In the genomic region with DNA sequence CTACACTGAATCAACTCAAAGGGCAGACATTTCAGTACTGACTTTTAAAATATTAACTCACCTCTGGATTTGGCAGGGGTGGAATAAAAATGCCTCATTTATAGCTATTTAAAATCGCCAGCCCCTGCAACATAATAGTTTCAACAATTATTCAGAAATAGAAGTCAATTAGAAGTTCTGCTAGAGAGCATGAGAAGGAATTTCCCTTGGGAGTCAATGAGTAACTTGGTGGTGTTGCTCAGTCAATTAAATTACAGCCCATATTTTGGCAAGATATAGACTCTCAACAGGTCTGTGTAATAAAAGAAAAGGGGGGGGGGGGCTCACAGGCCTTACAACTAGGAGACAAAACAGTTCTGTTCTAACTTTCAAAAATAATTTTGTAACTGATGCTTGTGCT, we compare ENCODE assay signal across 19 mouse cellular contexts.
A peak's percentile ranks its signal among the peaks of the same experiment; 100 is the strongest.
DNase-seq lines count a peak whose midpoint lies in the region; ATAC-seq and TF ChIP-seq lines count a peak whose summit lies in the region.
"Had no signal": no experiment of that assay in that cellular context is flagged by ENCODE, and none has a peak within 500 bp of the region (broad histone marks: within the 10 kb centered on the region; RNA-seq: fewer than 3 reads in every experiment).

No protein-coding gene starts in this region.

- H3K36me3 ChIP-seq in kidney, adult 2 months (ENCODE audit: control insufficient read depth, insufficient read depth, low read length), result no peaks in the 10 kb centered on the region
- no peaks in the 10 kb centered on the region for H3K36me3 ChIP-seq in kidney, postnatal 0 days (ENCODE audit: insufficient read depth, low read length)
- no peaks in the 10 kb centered on the region for H3K36me3 ChIP-seq in limb, embryonic 12.5 days
- no peaks in the 10 kb centered on the region for H3K36me3 ChIP-seq in limb, embryonic 10.5 days
- no peaks in the 10 kb centered on the region for H3K36me3 ChIP-seq in limb, embryonic 13.5 days
- H3K36me3 ChIP-seq: embryonic facial prominence, embryonic 10.5 days; embryonic facial prominence, embryonic 12.5 days; forebrain, embryonic 15.5 days had no signal

- H3K9me3 ChIP-seq in kidney, postnatal 0 days (replicated peaks; ENCODE audit: low read length), result no peaks in the 10 kb centered on the region
- H3K9me3 ChIP-seq in limb, embryonic 12.5 days, result no peaks in the 10 kb centered on the region
- no peaks in the 10 kb centered on the region for H3K9me3 ChIP-seq in limb, embryonic 10.5 days (replicated peaks)
- no peaks in the 10 kb centered on the region for H3K9me3 ChIP-seq in limb, embryonic 13.5 days
- H3K9me3 ChIP-seq: embryonic facial prominence, embryonic 10.5 days; embryonic facial prominence, embryonic 12.5 days; forebrain, embryonic 13.5 days; forebrain, embryonic 15.5 days had no signal

- ATAC-seq in kidney, postnatal 0 days (replicated peaks; ENCODE audit: low FRiP score, low read depth), result no peak
- ATAC-seq in limb, embryonic 12.5 days (ENCODE audit: insufficient number of reproducible peaks, insufficient read depth, low FRiP score, low TSS enrichment, low read depth), result peak; percentile 57; the same call in 1 of the 2 replicates
- peak; percentile 24; the same call in 1 of the 2 replicates for ATAC-seq in limb, embryonic 13.5 days (ENCODE audit: low FRiP score, low read depth)
- ATAC-seq: activated CD4-positive, CD25-positive, alpha-beta regulatory T cell, adult 4 months; forebrain, embryonic 13.5 days; forebrain, embryonic 15.5 days had no signal

- H3K27ac ChIP-seq in kidney, adult 2 months (ENCODE audit: insufficient read depth, low read depth, low read length), result no peak overlapping the region
- H3K27ac ChIP-seq in kidney, postnatal 0 days, result no peak overlapping the region
- H3K27ac ChIP-seq in limb, embryonic 12.5 days, result no peak overlapping the region
- no peak overlapping the region for H3K27ac ChIP-seq in limb, embryonic 10.5 days
- H3K27ac ChIP-seq in limb, embryonic 13.5 days, result no peak overlapping the region
- H3K27ac ChIP-seq: embryonic facial prominence, embryonic 10.5 days; embryonic facial prominence, embryonic 12.5 days; forebrain, embryonic 13.5 days; forebrain, embryonic 15.5 days had no signal

- H3K4me3 ChIP-seq in kidney, adult 2 months (ENCODE audit: insufficient read depth, low read depth, low read length), result no peak overlapping the region
- no peak overlapping the region for H3K4me3 ChIP-seq in kidney, postnatal 0 days (replicated peaks; ENCODE audit: low read depth, low read length)
- H3K4me3 ChIP-seq in limb, embryonic 12.5 days (replicated peaks), result no peak overlapping the region
- H3K4me3 ChIP-seq in limb, embryonic 10.5 days, result no peak overlapping the region
- H3K4me3 ChIP-seq in limb, embryonic 13.5 days, result no peak overlapping the region
- H3K4me3 ChIP-seq: embryonic facial prominence, embryonic 10.5 days; embryonic facial prominence, embryonic 12.5 days; forebrain, embryonic 13.5 days; forebrain, embryonic 15.5 days had no signal

- no peaks in the 10 kb centered on the region for H3K27me3 ChIP-seq in kidney, adult 2 months (replicated peaks; ENCODE audit: control insufficient read depth, insufficient read depth, low read length)
- no peaks in the 10 kb centered on the region for H3K27me3 ChIP-seq in kidney, postnatal 0 days (ENCODE audit: insufficient read depth, low read length)
- no peaks in the 10 kb centered on the region; the same call in 1 of the 2 replicates for H3K27me3 ChIP-seq in limb, embryonic 12.5 days
- H3K27me3 ChIP-seq in limb, embryonic 10.5 days (ENCODE audit: low read depth, poor library complexity, severe bottlenecking), result no peaks in the 10 kb centered on the region; the same call in 1 of the 2 replicates
- 0 out of 2 replicates have a peak, but pooled peaks cover 3% of the 10 kb centered on the region for H3K27me3 ChIP-seq in limb, embryonic 13.5 days
- H3K27me3 ChIP-seq: embryonic facial prominence, embryonic 12.5 days; forebrain, embryonic 15.5 days had no signal

- no peak overlapping the region for H3K9ac ChIP-seq in kidney, postnatal 0 days (ENCODE audit: low read depth, low read length)
- no peak overlapping the region for H3K9ac ChIP-seq in limb, embryonic 12.5 days (replicated peaks)
- H3K9ac ChIP-seq in limb, embryonic 13.5 days, result no peak overlapping the region
- H3K9ac ChIP-seq: embryonic facial prominence, embryonic 12.5 days; forebrain, embryonic 13.5 days; forebrain, embryonic 15.5 days had no signal

- peak; percentile 66 for DNase-seq in kidney, adult 2 months
- no peak for DNase-seq in kidney, postnatal 10 days
- peak; percentile 12 for DNase-seq in kidney, postnatal 0 days (ENCODE audit: low spot score)
- no peak for DNase-seq in kidney, postnatal 4 days
- no peak for DNase-seq in limb, embryonic 10.5 days (ENCODE audit: low spot score)
- DNase-seq in layer of hippocampus, postnatal 36 days, result no peak
- DNase-seq: adrenal gland, adult 8-10 months; adrenal gland, postnatal 14 days; adrenal gland, postnatal 36 days; cerebellum, adult 11-12 months; cerebellum, adult 2 months; cerebellum, adult 9-10 months had no signal

- 0 out of 2 replicates have a peak, but pooled peaks cover 4% of the 10 kb centered on the region for H3K4me1 ChIP-seq in kidney, adult 2 months (ENCODE audit: control insufficient read depth, insufficient read depth, low read length)
- no peaks in the 10 kb centered on the region for H3K4me1 ChIP-seq in kidney, postnatal 0 days (replicated peaks; ENCODE audit: insufficient read depth, low read length)
- peaks cover 18% of the 10 kb centered on the region for H3K4me1 ChIP-seq in limb, embryonic 12.5 days (replicated peaks)
- H3K4me1 ChIP-seq in limb, embryonic 10.5 days, result peaks cover 7% of the 10 kb centered on the region
- H3K4me1 ChIP-seq in limb, embryonic 13.5 days, result peaks cover 23% of the 10 kb centered on the region

- no peak overlapping the region for H3K4me2 ChIP-seq in kidney, postnatal 0 days (ENCODE audit: low read length)
- H3K4me2 ChIP-seq in limb, embryonic 12.5 days, result no peak overlapping the region
- no peak overlapping the region for H3K4me2 ChIP-seq in limb, embryonic 13.5 days (replicated peaks)
- H3K4me2 ChIP-seq: embryonic facial prominence, embryonic 12.5 days; forebrain, embryonic 13.5 days; forebrain, embryonic 15.5 days had no signal

- WGBS in kidney, adult 2 months, result 31% methylated on average over 1 of the region's 1 CpGs
- 48% methylated on average over 1 of the region's 1 CpGs for WGBS in kidney, postnatal 0 days
- WGBS in limb, embryonic 12.5 days, result 45% methylated on average over 1 of the region's 1 CpGs
- 81% methylated on average over 1 of the region's 1 CpGs for WGBS in limb, embryonic 10.5 days
- 39% methylated on average over 1 of the region's 1 CpGs for WGBS in limb, embryonic 13.5 days

- no peak for TF ChIP-seq POLR2A in kidney, adult 2 months (IDR thresholded peaks at IDR 0.05; ENCODE audit: low read depth, low read length)

- TF ChIP-seq CTCF in kidney, adult 2 months (conservative IDR thresholded peaks at IDR 0.05; ENCODE audit: insufficient read depth, insufficient read length, low read depth, low read length), result no peak
- TF ChIP-seq CTCF in kidney, postnatal 0 days (IDR thresholded peaks at IDR 0.05; ENCODE audit: low read depth), result no peak

Comparison
In these comparisons a context has a peak if more than half of its experiments do, and no peak if none do; other contexts are left out.
1. DNase-seq: peak in kidney, adult 2 months (single experiment) and kidney, postnatal 0 days (single experiment); none in kidney, postnatal 10 days (single experiment), kidney, postnatal 4 days (0 of 2), limb, embryonic 10.5 days (single experiment) and layer of hippocampus, postnatal 36 days (0 of 2).